Mouse (Mus musculus) cerebellum, adult 2 months (tissue): ENCODE results near the gene Wbp2nl. TPM values are rescaled to one million over a fixed set of nuclear protein-coding genes. Genes with fewer than 3 reads are reported as not detected.

Source experiments
- DNase-seq, 2 experiments: peaks; one replicate each; pipeline ENCODE4 v3.0.0; 2021
- H3K27ac ChIP-seq: fragments of 200-500 bp; 2 replicates; pipeline ENCODE4 v1.5.1; 2012; ENCODE audit warnings: low read length, control low read depth, inconsistent platforms; ENCODE audit not compliant: insufficient read depth
- H3K27me3 ChIP-seq: fragments of 200-500 bp; 2 replicates; pipeline ENCODE4 v1.6.1; 2012; ENCODE audit warnings: inconsistent platforms, mild to moderate bottlenecking, low read length, moderate library complexity; ENCODE audit not compliant: control insufficient read depth, insufficient read depth
- H3K4me1 ChIP-seq: fragments of 200-500 bp; 2 replicates; pipeline ENCODE4 v1.6.1; 2011; ENCODE audit warnings: low read length; ENCODE audit not compliant: control insufficient read depth, insufficient read depth
- H3K4me3 ChIP-seq: fragments of 200-500 bp; replicated peaks from 2 replicates; pipeline ENCODE3; 2011; ENCODE audit warnings: mild to moderate bottlenecking, low read depth, low read length, control low read depth; ENCODE audit not compliant: insufficient read depth
- CTCF ChIP-seq: fragments of 200-500 bp; IDR thresholded peaks from 2 replicates; pipeline ENCODE4 v1.5.1; 2011; ENCODE audit warnings: low read depth, mild to moderate bottlenecking, control low read depth, low read length, moderate library complexity, borderline replicate concordance; ENCODE audit not compliant: insufficient read depth
- POLR2A ChIP-seq: fragments of 200-500 bp; IDR thresholded peaks from 2 replicates; pipeline ENCODE4 v1.6.1; 2011; ENCODE audit warnings: low read length, control low read depth, borderline replicate concordance; ENCODE audit not compliant: insufficient read depth
- WGBS: fragments of 180-500 bp; shearing (Covaris S2); methylation state at CpG from one replicate; pipeline ENCODE4 v1.1.7; 2018; 5-methylcytosine and 5-hydroxymethylcytosine counted together
- polyA plus RNA-seq: library from polyadenylated mRNA; depleted of rRNA; stranded (reverse); fragments of >200 nt; gene quantifications from 2 replicates; pipeline ENCODE4 v1.2.3, GENCODE M21; 2012; rRNA removed

Gene Wbp2nl
- polyA plus RNA-seq = not detected in 2 replicates

DNA sequence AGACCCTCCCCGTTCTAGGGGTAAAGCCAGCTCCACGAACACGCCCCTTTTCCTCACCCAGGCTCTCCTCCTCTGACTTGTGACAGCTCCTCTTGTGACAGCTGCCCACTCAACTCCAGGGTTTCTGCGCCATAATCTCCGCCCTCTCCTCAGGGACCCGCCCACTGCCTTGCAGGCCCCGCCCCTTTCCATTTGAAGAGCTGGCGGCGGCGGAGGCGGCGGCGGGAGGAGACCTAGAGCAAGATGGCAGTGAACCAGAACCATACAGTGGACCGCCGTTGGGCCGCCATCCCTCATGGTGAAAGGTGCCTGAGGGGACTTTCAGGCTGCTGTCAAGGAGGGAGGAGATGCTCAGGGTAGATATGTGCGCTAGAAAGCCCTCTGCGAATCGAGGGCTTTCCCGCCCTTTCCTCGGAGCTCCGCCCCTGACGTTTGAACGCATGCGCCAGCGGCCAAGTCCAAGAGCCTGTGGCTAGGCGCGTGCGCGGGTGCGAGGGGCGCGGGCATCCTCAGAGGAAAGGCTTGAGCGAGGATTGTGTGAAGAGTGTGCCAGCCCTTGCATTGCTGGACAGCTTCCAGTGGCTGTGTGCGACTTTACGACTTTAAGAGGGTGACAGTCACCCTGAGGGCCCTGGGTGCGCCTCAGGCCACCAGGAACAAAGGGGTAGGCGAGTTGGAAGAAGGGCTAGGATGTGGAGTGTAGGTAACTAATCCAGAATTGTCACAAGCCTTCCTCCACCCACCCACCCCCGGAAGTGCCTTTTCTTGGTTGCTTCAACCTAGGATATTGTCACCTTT is at the start of gene Wbp2nl:
Gene Wbp2nl (plus strand): TSS at position 191 of the 798 bp plus-strand sequence.
- 63% methylated on average over 39 of the region's 39 CpGs for WGBS
- Histone ChIP-seq H3K27me3 (no peaks in the 10 kb centered on the region), H3K4me3 (no peak within 1 kb of the TSS), H3K27ac (no peak within 1 kb of the TSS), H3K4me1 (peaks cover 5% of the 10 kb centered on the region; the same call in 1 of the 2 replicates)
- DNase-seq = no peak
- no peak for TF ChIP-seq POLR2A
- TF ChIP-seq CTCF = no peak

DNA sequence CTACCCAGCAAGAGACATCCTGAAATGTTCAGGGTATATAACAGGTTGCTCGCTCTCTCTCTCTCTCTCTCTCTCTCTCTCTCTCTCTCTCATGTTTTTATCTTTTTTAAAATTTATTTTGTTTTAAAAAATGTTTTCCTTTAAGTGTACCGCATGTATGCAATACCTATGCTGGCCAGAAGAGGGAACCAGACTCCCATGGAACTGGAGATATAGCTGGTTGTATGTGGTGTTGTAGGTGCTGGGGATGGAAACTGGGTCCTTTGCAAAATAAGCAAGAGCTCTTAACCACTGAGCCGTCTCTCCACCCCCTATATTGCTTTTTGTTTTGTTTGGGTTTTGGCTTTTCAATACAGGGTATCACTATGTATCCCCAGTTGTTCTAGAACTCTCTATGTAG is 47.2 kb upstream of the Wbp2nl start:
- H3K27me3 ChIP-seq = no peaks in the 10 kb centered on the region
- WGBS = 98% methylated on average over 3 of the region's 3 CpGs
- TF ChIP-seq POLR2A (no peak), CTCF (peak; percentile 13; the same call in 1 of the 2 replicates)
- no peak for DNase-seq
- H3K4me3 ChIP-seq = no peak overlapping the region
- H3K4me1 ChIP-seq = 0 out of 2 replicates have a peak, but pooled peaks cover 11% of the 10 kb centered on the region
- H3K27ac ChIP-seq = no peak overlapping the region

DNA sequence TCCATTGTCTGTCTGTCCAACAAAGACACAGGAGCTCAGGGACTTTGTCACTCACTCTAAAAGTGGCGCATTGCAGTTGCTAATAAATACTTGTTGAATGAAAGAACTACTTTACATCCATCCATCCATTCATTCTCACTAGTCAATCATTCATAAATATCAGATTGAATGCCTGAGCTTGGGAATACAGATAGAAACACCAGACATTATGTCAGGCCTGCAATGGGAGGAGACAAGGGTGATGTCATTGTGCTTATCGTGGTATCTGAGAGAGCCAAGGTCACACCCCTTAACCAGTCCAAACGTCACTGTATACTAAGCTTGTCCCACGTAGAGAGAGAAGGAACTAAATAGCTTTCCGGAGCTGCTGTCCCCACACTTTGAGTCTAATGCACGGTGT is 46.7 kb upstream of the Wbp2nl start, which contains the start of gene 1500009C09Rik:
Gene 1500009C09Rik (plus strand): TSS at position 301 of the 400 bp plus-strand sequence.
- Histone ChIP-seq H3K27me3 (no peaks in the 10 kb centered on the region), H3K4me1 (0 out of 2 replicates have a peak, but pooled peaks cover 11% of the 10 kb centered on the region), H3K4me3 (no peak within 1 kb of the TSS), H3K27ac (no peak within 1 kb of the TSS)
- WGBS = 92% methylated on average over 6 of the region's 6 CpGs
- TF ChIP-seq POLR2A (no peak), CTCF (no peak)
- no peak for DNase-seq

DNA sequence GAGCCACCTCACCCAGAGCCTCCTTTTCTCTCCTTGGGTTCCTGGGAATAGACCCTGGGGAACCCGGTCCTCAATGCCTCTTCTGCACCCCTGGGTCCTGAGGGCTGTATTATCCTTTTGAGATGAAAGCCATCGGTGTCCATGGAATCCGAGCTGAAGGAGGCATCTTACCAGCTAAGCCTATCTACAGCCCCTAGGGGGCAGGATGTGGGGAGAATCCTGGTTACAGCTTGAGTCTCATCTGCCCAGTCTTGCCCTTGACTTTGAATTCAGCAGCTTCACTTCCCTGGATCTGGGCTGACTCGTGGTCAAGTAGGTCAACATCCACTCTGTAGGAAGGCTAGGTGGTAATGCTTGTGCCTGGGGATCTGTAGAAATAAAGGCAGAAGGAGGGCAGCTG is 43.5 kb upstream of the Wbp2nl start:
- Histone ChIP-seq H3K27ac (peak overlapping the region; percentile 38), H3K27me3 (no peaks in the 10 kb centered on the region), H3K4me3 (no peak overlapping the region), H3K4me1 (0 out of 2 replicates have a peak, but pooled peaks cover 11% of the 10 kb centered on the region)
- TF ChIP-seq POLR2A (no peak), CTCF (peak; percentile 34; the same call in 1 of the 2 replicates)
- WGBS = 35% methylated on average over 4 of the region's 4 CpGs
- peak in 1 of 2 experiments; percentile 35 for DNase-seq

DNA sequence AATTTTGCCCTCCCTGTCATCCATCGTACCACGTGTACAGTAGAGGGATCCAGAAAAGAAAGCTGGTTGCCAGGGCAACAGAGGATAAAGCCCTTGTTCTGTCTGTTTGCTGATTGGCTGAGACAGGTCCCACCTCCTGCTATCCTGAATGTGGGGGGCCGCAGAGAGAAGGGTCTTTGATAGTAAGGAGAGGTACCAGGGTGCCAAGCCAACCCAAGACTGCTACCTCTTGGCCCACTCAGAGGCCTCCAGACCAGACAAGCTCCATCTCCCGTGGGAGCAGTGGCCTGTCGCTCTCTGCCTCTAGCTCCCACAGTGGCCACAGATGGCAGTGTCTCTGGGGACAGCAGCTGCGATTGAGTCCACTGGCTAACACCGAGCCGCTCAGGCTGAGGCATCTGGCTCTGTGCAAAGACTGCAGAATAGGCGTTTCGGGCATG is 42.8 kb upstream of the Wbp2nl start:
- H3K27me3 ChIP-seq = no peaks in the 10 kb centered on the region
- peak overlapping the region; percentile 38; the same call in 1 of the 2 replicates for H3K27ac ChIP-seq
- peak; percentile 77 to 85 for DNase-seq
- whole genome bisulfite sequencing = 12% methylated on average over 10 of the region's 10 CpGs
- peak overlapping the region; percentile 58 for H3K4me3 ChIP-seq
- no peak for TF ChIP-seq POLR2A
- TF ChIP-seq CTCF = no peak; the same call in 1 of the 2 replicates
- H3K4me1 ChIP-seq = 0 out of 2 replicates have a peak, but pooled peaks cover 11% of the 10 kb centered on the region

DNA sequence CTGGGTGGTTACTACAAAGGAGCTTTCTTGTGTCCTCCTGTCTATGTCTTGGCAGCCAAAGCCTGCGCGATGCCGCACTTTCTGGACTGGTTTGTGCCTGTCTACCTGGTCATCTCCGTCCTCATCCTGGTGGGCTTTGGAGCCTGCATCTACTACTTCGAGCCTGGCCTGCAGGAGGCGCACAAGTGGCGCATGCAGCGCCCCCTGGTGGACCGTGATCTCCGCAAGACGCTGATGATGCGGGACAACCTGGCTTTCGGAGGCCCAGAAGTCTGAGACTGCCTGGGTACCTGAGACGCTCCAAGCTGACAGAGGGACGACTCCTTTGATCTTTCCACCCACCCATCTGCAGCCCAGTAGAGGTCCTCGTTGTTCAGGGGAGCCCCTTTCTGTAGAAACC is 39.2 kb upstream of the Wbp2nl start:
- peak; percentile 96 for TF ChIP-seq CTCF
- TF ChIP-seq POLR2A = no peak
- WGBS = 16% methylated on average over 16 of the region's 16 CpGs
- DNase-seq = peak; percentile 58 to 73
- H3K27me3 ChIP-seq = no peaks in the 10 kb centered on the region
- 0 out of 2 replicates have a peak, but pooled peaks cover 11% of the 10 kb centered on the region for H3K4me1 ChIP-seq
- no peak overlapping the region for H3K27ac ChIP-seq
- H3K4me3 ChIP-seq = no peak overlapping the region

DNA sequence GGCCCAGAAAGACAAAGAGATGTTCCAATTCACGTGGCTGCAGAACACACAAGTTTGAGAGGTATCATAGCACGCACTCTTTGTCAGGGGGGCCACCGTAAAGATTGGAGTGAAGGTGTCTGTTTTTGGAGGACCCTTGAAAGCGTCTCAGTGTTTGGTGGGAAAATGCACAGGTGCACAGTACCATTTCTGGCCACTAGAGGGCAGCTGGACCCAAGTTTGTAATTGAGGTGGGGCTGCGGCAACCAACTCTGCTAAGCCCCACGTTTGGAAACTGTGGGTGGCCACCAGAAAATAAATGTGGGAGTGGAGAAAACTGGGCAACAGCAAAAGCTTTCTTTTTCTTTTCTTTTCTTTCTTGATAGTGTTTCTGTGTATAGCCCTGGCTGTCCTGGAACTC is 32.4 kb upstream of the Wbp2nl start:
- DNase-seq = peak; percentile 62 to 82
- no peak overlapping the region for H3K4me3 ChIP-seq
- 7% methylated on average over 6 of the region's 6 CpGs for WGBS

More for the DNA sequence above, 32.4 kb upstream of the Wbp2nl start:
- no peak overlapping the region for H3K27ac ChIP-seq
- no peaks in the 10 kb centered on the region for H3K27me3 ChIP-seq
- H3K4me1 ChIP-seq = peaks cover 32% of the 10 kb centered on the region
- TF ChIP-seq CTCF = peak; percentile 90
- TF ChIP-seq POLR2A = no peak
